Mouse (Mus musculus) liver, adult 2 months (tissue): ENCODE measurements at regions not wholly inside any gene's neighbourhood (a gene's known extent, or its start where the extent isn't known, plus 50 kb on each side); places are given as distances from the start of the nearest gene placed in this dataset.

Source experiments
- DNase-seq: peaks from one replicate; pipeline ENCODE4 v3.0.0-alpha.2; 2011; ENCODE audit warnings: low read depth, low spot score; ENCODE audit errors: extremely low read depth
- H3K27ac ChIP-seq: fragments of 200-500 bp; replicated peaks from 2 replicates; pipeline ENCODE4 v1.5.1; 2012; ENCODE audit warnings: low read depth, mild to moderate bottlenecking, control low read depth, inconsistent platforms, low read length; ENCODE audit not compliant: insufficient read depth
- H3K27me3 ChIP-seq: fragments of 200-500 bp; 2 replicates; pipeline ENCODE4 v1.6.1; 2012; ENCODE audit warnings: mild to moderate bottlenecking, moderate library complexity, low read length, inconsistent platforms; ENCODE audit not compliant: control insufficient read depth, insufficient read depth
- H3K36me3 ChIP-seq: fragments of 200-500 bp; 2 replicates; pipeline ENCODE4 v1.6.1; 2012; ENCODE audit warnings: low read length, inconsistent platforms; ENCODE audit not compliant: control insufficient read depth, insufficient read depth
- H3K4me1 ChIP-seq: fragments of 200-500 bp; 2 replicates; pipeline ENCODE4 v1.6.1; 2011; ENCODE audit warnings: low read length; ENCODE audit not compliant: control insufficient read depth, insufficient read depth
- H3K4me3 ChIP-seq: fragments of 200-500 bp; 2 replicates; pipeline ENCODE4 v1.5.1; 2011; ENCODE audit warnings: low read depth, mild to moderate bottlenecking, control low read depth, low read length, moderate library complexity; ENCODE audit not compliant: insufficient read depth
- H3K79me2 ChIP-seq: fragments of 200-500 bp; 2 replicates; pipeline ENCODE4 v1.6.1; 2012; ENCODE audit warnings: inconsistent platforms, mild to moderate bottlenecking, low read length, moderate library complexity; ENCODE audit not compliant: control insufficient read depth, insufficient read depth
- H3K9ac ChIP-seq: fragments of 200-500 bp; 2 replicates; pipeline ENCODE4 v1.6.1; 2012; ENCODE audit warnings: low read depth, mild to moderate bottlenecking, control low read depth, inconsistent platforms, low read length
- CTCF ChIP-seq: fragments of 200-500 bp; IDR thresholded peaks from 2 replicates; pipeline ENCODE4 v1.5.1; 2011; ENCODE audit warnings: low read depth, low read length, control low read depth
- POLR2A ChIP-seq: fragments of 200-500 bp; IDR thresholded peaks from 2 replicates; pipeline ENCODE4 v1.6.1; 2011; ENCODE audit warnings: low read length, control low read depth; ENCODE audit not compliant: insufficient read depth; ENCODE audit errors: extremely low read depth
- WGBS: fragments of 180-500 bp; shearing (Covaris S2); methylation state at CpG from one replicate; pipeline ENCODE4 v1.1.7; 2018; 5-methylcytosine and 5-hydroxymethylcytosine counted together

- no peak for TF ChIP-seq POLR2A
- no peak for TF ChIP-seq CTCF
- Histone ChIP-seq H3K27me3 (no peaks in the 10 kb centered on the region), H3K27ac (no peak overlapping the region), H3K4me3 (no peak overlapping the region), H3K36me3 (no peaks in the 10 kb centered on the region), H3K9ac (no peak overlapping the region), H3K79me2 (no peaks in the 10 kb centered on the region), H3K4me1 (no peaks in the 10 kb centered on the region)
- DNase-seq, result no peak
- 83% methylated on average over 20 of the region's 20 CpGs for WGBS
These were observed 73.2 kb upstream of the Arg1 start for GRCm38 (mm10) chr10:25000231-25001222.

DNA sequence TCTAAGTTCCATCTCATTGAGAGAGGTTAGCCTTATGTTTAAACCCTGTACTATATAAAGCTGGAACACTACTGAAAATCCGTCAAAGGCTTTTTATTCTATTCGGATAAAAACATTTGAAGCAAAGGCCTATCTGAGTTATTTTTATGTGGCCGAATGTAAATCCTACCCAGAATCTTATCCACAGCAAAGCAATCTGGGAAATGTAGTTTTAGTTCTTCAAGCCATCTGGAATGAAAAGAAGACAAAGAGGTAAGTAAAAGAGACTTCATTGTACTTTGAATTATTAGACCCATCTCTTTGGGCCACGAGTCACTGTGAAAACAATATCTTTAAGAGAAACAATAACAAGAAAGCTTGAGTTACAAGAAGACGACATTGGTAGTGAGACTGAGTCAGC, 72.5 kb upstream of the Arg1 start:
- no peak overlapping the region for H3K4me3 ChIP-seq
- no peaks in the 10 kb centered on the region for H3K4me1 ChIP-seq
- TF ChIP-seq POLR2A (no peak), CTCF (no peak)
- WGBS, result 80% methylated on average over 5 of the region's 5 CpGs
- no peak for DNase-seq
- H3K36me3 ChIP-seq, result no peaks in the 10 kb centered on the region
- no peak overlapping the region for H3K9ac ChIP-seq
- H3K79me2 ChIP-seq, result no peaks in the 10 kb centered on the region
- no peak overlapping the region for H3K27ac ChIP-seq
- H3K27me3 ChIP-seq, result no peaks in the 10 kb centered on the region

GRCm38 (mm10) chr10:24997661-24998060, 70.4 kb upstream of the Arg1 start:
- WGBS, result 81% methylated on average over 3 of the region's 3 CpGs
- TF ChIP-seq CTCF (no peak), POLR2A (no peak)
- H3K9ac ChIP-seq, result no peak overlapping the region

DNA sequence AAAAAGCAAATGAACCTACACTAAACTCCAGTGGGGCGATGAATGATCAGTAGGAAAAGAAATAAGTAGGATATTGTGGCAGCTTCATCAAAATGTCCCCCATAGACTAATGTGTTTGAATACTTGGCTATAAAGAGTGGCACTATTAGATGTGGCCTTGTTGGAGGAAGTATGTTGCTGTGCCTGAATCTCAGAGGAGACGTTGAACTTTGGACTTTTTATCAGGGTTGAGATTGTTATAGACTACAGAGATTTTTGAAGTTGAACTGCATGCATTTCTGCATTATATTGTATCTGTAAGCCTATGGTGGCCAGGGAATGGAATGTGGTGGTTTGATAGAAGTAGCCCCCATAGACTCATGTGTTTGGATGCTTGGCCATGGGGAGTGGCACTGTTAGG, 68.5 kb upstream of the Arg1 start:
- DNase-seq, result no peak
- Histone ChIP-seq H3K27ac (no peak overlapping the region), H3K9ac (no peak overlapping the region), H3K36me3 (no peaks in the 10 kb centered on the region), H3K27me3 (no peaks in the 10 kb centered on the region), H3K79me2 (no peaks in the 10 kb centered on the region), H3K4me3 (no peak overlapping the region), H3K4me1 (no peaks in the 10 kb centered on the region)
- 96% methylated on average over 2 of the region's 2 CpGs for WGBS
- no peak for TF ChIP-seq POLR2A
- TF ChIP-seq CTCF, result no peak

More at GRCm38 (mm10) chr10:24997661-24998060, 70.4 kb upstream of the Arg1 start:
- no peaks in the 10 kb centered on the region for H3K79me2 ChIP-seq
- no peaks in the 10 kb centered on the region for H3K36me3 ChIP-seq
- H3K27ac ChIP-seq, result no peak overlapping the region
- H3K27me3 ChIP-seq, result no peaks in the 10 kb centered on the region
- H3K4me1 ChIP-seq, result no peaks in the 10 kb centered on the region
- H3K4me3 ChIP-seq, result no peak overlapping the region
- no peak for DNase-seq

GRCm38 (mm10) chr10:24989965-24990653, 62.8 kb upstream of the Arg1 start:
- Histone ChIP-seq H3K4me1 (no peaks in the 10 kb centered on the region), H3K79me2 (no peaks in the 10 kb centered on the region), H3K27ac (no peak overlapping the region), H3K4me3 (no peak overlapping the region), H3K27me3 (no peaks in the 10 kb centered on the region), H3K36me3 (no peaks in the 10 kb centered on the region), H3K9ac (no peak overlapping the region)
- 88% methylated on average over 2 of the region's 2 CpGs for WGBS
- TF ChIP-seq CTCF (no peak), POLR2A (no peak)
- DNase-seq, result no peak

DNA sequence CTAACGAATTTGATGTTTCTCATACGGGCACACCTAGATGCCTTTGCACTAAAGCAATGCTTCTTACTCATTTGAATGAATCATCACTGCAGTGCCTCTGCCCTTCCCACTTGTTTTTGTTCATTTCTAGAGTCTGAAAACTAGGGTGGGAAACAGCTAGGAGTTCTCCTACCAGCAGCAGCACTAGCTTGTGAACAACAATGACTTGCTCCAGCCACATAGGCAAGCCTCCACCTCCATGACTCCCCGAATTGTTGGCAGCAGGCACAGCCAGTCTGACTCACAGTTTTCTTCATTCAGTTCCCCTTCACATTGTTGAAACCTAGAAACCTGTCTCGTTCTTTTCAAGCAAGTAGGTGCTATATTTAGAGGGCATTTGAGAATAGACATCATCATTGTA, 57.5 kb upstream of the Arg1 start:
- no peak for DNase-seq
- Histone ChIP-seq H3K36me3 (no peaks in the 10 kb centered on the region), H3K27ac (no peak overlapping the region), H3K79me2 (no peaks in the 10 kb centered on the region), H3K27me3 (no peaks in the 10 kb centered on the region), H3K9ac (no peak overlapping the region), H3K4me1 (no peaks in the 10 kb centered on the region), H3K4me3 (no peak overlapping the region)
- TF ChIP-seq CTCF (no peak), POLR2A (no peak)
- WGBS, result 96% methylated on average over 4 of the region's 4 CpGs
